Comparison of ENCODE assay signal across 8 mouse cellular contexts in the genomic region with DNA sequence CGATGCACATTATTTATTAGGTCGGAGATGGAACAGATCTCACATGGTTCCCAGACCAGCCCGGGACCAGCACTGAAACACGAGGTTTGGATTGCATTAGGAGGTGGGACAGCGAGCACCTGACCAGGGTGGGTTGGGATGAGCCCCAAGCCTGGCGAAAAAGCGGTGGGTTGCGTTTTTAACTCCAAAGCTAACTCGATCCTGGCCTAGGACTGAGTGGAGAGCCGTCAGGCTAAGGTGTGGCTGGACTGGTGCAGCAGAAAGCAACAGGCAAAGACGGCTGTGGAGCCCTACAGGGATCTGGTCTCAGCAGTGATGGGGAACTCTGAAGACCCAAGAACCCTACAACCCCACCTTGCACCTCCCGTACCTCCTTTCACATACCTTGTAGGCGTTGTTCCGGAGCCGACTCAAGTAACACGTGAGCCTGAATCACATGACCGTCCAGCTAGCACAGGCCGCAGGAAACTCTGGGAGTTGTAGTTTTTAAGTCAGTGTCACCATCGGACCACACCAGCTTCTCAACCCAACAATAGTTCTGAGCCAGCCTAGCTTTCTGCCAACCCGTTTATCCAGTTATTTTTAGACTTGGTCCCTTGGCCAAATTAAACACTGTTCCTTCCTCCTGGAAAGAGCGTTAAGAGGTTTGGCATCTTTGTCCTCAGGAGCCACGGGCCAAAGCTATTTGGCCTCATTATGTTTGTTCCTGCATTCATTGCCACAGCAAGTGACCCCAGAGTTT. TPM values are rescaled to one million over a fixed set of nuclear protein-coding genes. Genes with fewer than 3 reads are reported as not detected.
DNase-seq lines count a peak whose midpoint lies in the region; ATAC-seq lines count a peak whose summit lies in the region.

Slc38a7 (minus strand) TSS at position 438 of the 742 bp plus-strand sequence.

- no peaks in the 10 kb centered on the region for H3K27me3 ChIP-seq in embryonic facial prominence, embryonic 13.5 days
- no peaks in the 10 kb centered on the region for H3K27me3 ChIP-seq in limb, embryonic 10.5 days (ENCODE audit: low read depth, poor library complexity, severe bottlenecking)
- no peaks in the 10 kb centered on the region for H3K27me3 ChIP-seq in midbrain, embryonic 12.5 days

- peak; percentile 98 for DNase-seq in 3T3-L1 (ENCODE audit: low read depth, low spot score)
- peak; percentile 52 for DNase-seq in adrenal gland, postnatal 25 days
- peak; percentile 88 to 93 for DNase-seq in heart, adult 18-20 months
- DNase-seq in kidney, adult 18-20 months = peak; percentile 83
- peak; percentile 80 for DNase-seq in limb, embryonic 10.5 days (ENCODE audit: low spot score)
- peak; percentile 83 for DNase-seq in skeletal muscle tissue, adult 2 months (ENCODE audit: low read depth, low spot score)

- peak within 1 kb of the TSS; percentile 80 for H3K9ac ChIP-seq in embryonic facial prominence, embryonic 13.5 days
- peak within 1 kb of the TSS; percentile 68 for H3K9ac ChIP-seq in midbrain, embryonic 12.5 days (replicated peaks)

- peaks cover 2% of the 10 kb centered on the region for H3K36me3 ChIP-seq in embryonic facial prominence, embryonic 13.5 days
- H3K36me3 ChIP-seq in limb, embryonic 10.5 days = peaks cover 5% of the 10 kb centered on the region
- peaks cover 4% of the 10 kb centered on the region for H3K36me3 ChIP-seq in midbrain, embryonic 12.5 days

- peak within 1 kb of the TSS; percentile 70 for H3K4me3 ChIP-seq in embryonic facial prominence, embryonic 13.5 days
- peak within 1 kb of the TSS; percentile 77 for H3K4me3 ChIP-seq in limb, embryonic 10.5 days
- H3K4me3 ChIP-seq in midbrain, embryonic 12.5 days = peak within 1 kb of the TSS; percentile 71

- peaks cover 9% of the 10 kb centered on the region for H3K4me1 ChIP-seq in embryonic facial prominence, embryonic 13.5 days
- H3K4me1 ChIP-seq in limb, embryonic 10.5 days = peaks cover 14% of the 10 kb centered on the region
- H3K4me1 ChIP-seq in midbrain, embryonic 12.5 days = peaks cover 14% of the 10 kb centered on the region

- ATAC-seq in embryonic facial prominence, embryonic 13.5 days (ENCODE audit: insufficient number of reproducible peaks, insufficient read depth, low FRiP score, low TSS enrichment, low read depth) = peak; percentile 93
- ATAC-seq in midbrain, embryonic 12.5 days (ENCODE audit: low FRiP score, low read depth) = peak; percentile 98

- H3K27ac ChIP-seq in embryonic facial prominence, embryonic 13.5 days = no peak within 1 kb of the TSS
- peak within 1 kb of the TSS; percentile 73 for H3K27ac ChIP-seq in limb, embryonic 10.5 days
- no peak within 1 kb of the TSS for H3K27ac ChIP-seq in midbrain, embryonic 12.5 days (replicated peaks)

- H3K4me2 ChIP-seq in embryonic facial prominence, embryonic 13.5 days = peak within 1 kb of the TSS; percentile 73
- H3K4me2 ChIP-seq in midbrain, embryonic 12.5 days (replicated peaks) = peak within 1 kb of the TSS; percentile 83

- WGBS in embryonic facial prominence, embryonic 13.5 days = 16% methylated on average over 22 of the region's 22 CpGs
- WGBS in limb, embryonic 10.5 days = 18% methylated on average over 22 of the region's 22 CpGs
- 12% methylated on average over 22 of the region's 22 CpGs for WGBS in midbrain, embryonic 12.5 days

- no peaks in the 10 kb centered on the region for H3K9me3 ChIP-seq in embryonic facial prominence, embryonic 13.5 days
- H3K9me3 ChIP-seq in limb, embryonic 10.5 days (replicated peaks) = no peaks in the 10 kb centered on the region
- no peaks in the 10 kb centered on the region for H3K9me3 ChIP-seq in midbrain, embryonic 12.5 days

RNA-seq across cellular contexts. Expression of gene Slc38a7, which starts in this region (rescaled TPM):
- total RNA-seq in adrenal gland, postnatal 25 days (2021) = 25.6 and 29.4 TPM in 2 replicates
- polyA plus RNA-seq in embryonic facial prominence, embryonic 13.5 days (2015; fragmentation: Nextera tagmentation; extraction: Ambion mirVana) = 14.9 and 17.5 TPM in 2 replicates
- 10 to 100 TPM; 10.7 to 11.3 TPM for total RNA-seq in heart, adult 18-20 months (2021)
- polyA plus RNA-seq in limb, embryonic 10.5 days (2016; fragmentation: Nextera tagmentation; extraction: Ambion mirVana) = 14.7 and 17.9 TPM in 2 replicates
- polyA plus RNA-seq in midbrain, embryonic 12.5 days (2016; fragmentation: Nextera tagmentation; extraction: Ambion mirVana) = 19.7 and 19.9 TPM in 2 replicates
